In the genomic region with DNA sequence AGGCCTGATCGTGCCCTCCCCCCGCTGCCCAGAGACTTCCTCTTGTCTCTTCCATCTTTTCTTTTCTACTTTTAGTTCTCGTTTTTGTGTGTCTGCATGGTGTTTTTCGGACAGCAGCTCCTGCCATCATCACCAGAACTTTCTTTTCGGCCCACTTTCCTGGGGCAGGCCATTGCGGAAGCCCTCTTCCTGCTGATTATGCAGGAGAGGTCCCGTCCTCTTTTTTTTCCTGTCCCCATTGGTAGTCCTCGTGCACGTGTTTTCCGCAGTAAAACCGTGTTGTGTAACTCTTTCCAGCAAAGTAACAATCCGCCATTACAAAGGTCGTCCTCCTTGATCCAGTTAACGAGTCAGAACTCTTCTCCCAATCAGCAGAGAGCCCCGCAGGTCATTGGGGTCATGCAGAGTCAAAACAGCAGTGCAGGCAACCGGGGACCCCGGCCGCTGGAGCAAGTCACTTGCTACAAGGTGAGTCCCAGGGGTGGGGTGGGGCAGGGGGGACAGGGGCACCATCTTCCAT, we compare ENCODE assay signal across 28 mouse cellular contexts. TPM values are rescaled to one million over a fixed set of nuclear protein-coding genes. Genes with fewer than 3 reads are reported as not detected.
DNase-seq lines count a peak whose midpoint lies in the region; ATAC-seq and TF ChIP-seq lines count a peak whose summit lies in the region.
"Had no signal": no experiment of that assay in that cellular context is flagged by ENCODE, and none has a peak within 500 bp of the region (broad histone marks: within the 10 kb centered on the region; RNA-seq: fewer than 3 reads in every experiment).

No protein-coding gene starts in this region.

- no peak for TF ChIP-seq CTCF in bone marrow macrophage, adult 2 months (IDR thresholded peaks at IDR 0.05; ENCODE audit: low read depth, low read length)
- no peak for TF ChIP-seq CTCF in hindbrain, postnatal 0 days (IDR thresholded peaks at IDR 0.05; ENCODE audit: low read depth)

- ATAC-seq in liver, embryonic 12.5 days: no peak
- 0 out of 2 replicates have a peak, but pooled peaks have one; percentile 14 for ATAC-seq in megakaryocyte progenitor cell, adult 5-6 weeks (replicated peaks; ENCODE audit: poor library complexity)
- ATAC-seq in hindbrain, postnatal 0 days: no peak
- ATAC-seq in monocyte, adult 5-6 weeks (replicated peaks; ENCODE audit: insufficient number of reproducible peaks, low FRiP score, low TSS enrichment, poor library complexity, severe bottlenecking): no peak
- ATAC-seq: forebrain, embryonic 14.5 days; intestine, postnatal 0 days; midbrain, embryonic 13.5 days had no signal

- H3K9me3 ChIP-seq in liver, embryonic 12.5 days (replicated peaks): no peaks in the 10 kb centered on the region
- H3K9me3 ChIP-seq in hindbrain, postnatal 0 days (ENCODE audit: low read length): no peaks in the 10 kb centered on the region
- H3K9me3 ChIP-seq: embryonic facial prominence, embryonic 12.5 days; heart, embryonic 12.5 days; hindbrain, embryonic 13.5 days; limb, embryonic 12.5 days; lung, embryonic 15.5 days; megakaryocyte, embryonic 14.5 days; midbrain, embryonic 13.5 days had no signal

- H3K4me2 ChIP-seq in liver, embryonic 12.5 days: no peak overlapping the region
- H3K4me2 ChIP-seq in hindbrain, postnatal 0 days (ENCODE audit: low read depth, low read length): no peak overlapping the region
- H3K4me2 ChIP-seq: embryonic facial prominence, embryonic 12.5 days; heart, embryonic 12.5 days; hindbrain, embryonic 13.5 days; limb, embryonic 12.5 days; lung, embryonic 15.5 days; midbrain, embryonic 13.5 days had no signal

- H3K27ac ChIP-seq in bone marrow macrophage, adult 2 months (ENCODE audit: insufficient read depth, low read depth, low read length): peak overlapping the region; percentile 70
- 0 out of 2 replicates have a peak overlapping the region, but pooled peaks have one; percentile 21 for H3K27ac ChIP-seq in liver, embryonic 12.5 days
- no peak overlapping the region for H3K27ac ChIP-seq in hindbrain, postnatal 0 days
- H3K27ac ChIP-seq: embryonic facial prominence, embryonic 12.5 days; hindbrain, embryonic 13.5 days; left cerebral cortex, adult 2 months; limb, embryonic 12.5 days; liver, embryonic 14.5 days; lung, embryonic 15.5 days; midbrain, embryonic 13.5 days had no signal

- H3K4me3 ChIP-seq in bone marrow macrophage, adult 2 months (ENCODE audit: insufficient read depth, low read length): no peak overlapping the region
- no peak overlapping the region for H3K4me3 ChIP-seq in liver, embryonic 12.5 days
- no peak overlapping the region for H3K4me3 ChIP-seq in hindbrain, postnatal 0 days (ENCODE audit: low read length)
- H3K4me3 ChIP-seq: embryonic facial prominence, embryonic 12.5 days; heart, embryonic 12.5 days; hindbrain, embryonic 13.5 days; left cerebral cortex, adult 2 months; limb, embryonic 12.5 days; lung, embryonic 15.5 days; megakaryocyte, embryonic 14.5 days; midbrain, embryonic 13.5 days had no signal

- peaks cover 19% of the 10 kb centered on the region for H3K4me1 ChIP-seq in bone marrow macrophage, adult 2 months (ENCODE audit: control insufficient read depth, insufficient read depth, low read length)
- no peaks in the 10 kb centered on the region for H3K4me1 ChIP-seq in liver, embryonic 12.5 days
- H3K4me1 ChIP-seq in hindbrain, postnatal 0 days (ENCODE audit: insufficient read depth, low read length): no peaks in the 10 kb centered on the region
- H3K4me1 ChIP-seq: embryonic facial prominence, embryonic 12.5 days; hindbrain, embryonic 13.5 days; limb, embryonic 12.5 days; lung, embryonic 15.5 days; midbrain, embryonic 13.5 days had no signal

- 78% methylated on average over 18 of the region's 18 CpGs for WGBS in liver, embryonic 12.5 days (ENCODE audit: insufficient replicate concordance)
- 87% methylated on average over 18 of the region's 18 CpGs for WGBS in hindbrain, postnatal 0 days

- H3K36me3 ChIP-seq in liver, embryonic 12.5 days: peaks cover 100% of the 10 kb centered on the region
- H3K36me3 ChIP-seq in hindbrain, postnatal 0 days (ENCODE audit: insufficient read depth, low read length): peaks cover 73% of the 10 kb centered on the region

- H3K9ac ChIP-seq in liver, embryonic 12.5 days: no peak overlapping the region
- H3K9ac ChIP-seq in hindbrain, postnatal 0 days (replicated peaks; ENCODE audit: low read length): no peak overlapping the region
- H3K9ac ChIP-seq: embryonic facial prominence, embryonic 12.5 days; heart, embryonic 12.5 days; hindbrain, embryonic 13.5 days; limb, embryonic 12.5 days; liver, embryonic 14.5 days; lung, embryonic 15.5 days; midbrain, embryonic 13.5 days had no signal

- no peaks in the 10 kb centered on the region for H3K27me3 ChIP-seq in liver, embryonic 12.5 days (replicated peaks)
- H3K27me3 ChIP-seq in hindbrain, postnatal 0 days (ENCODE audit: insufficient read depth, low read length): no peaks in the 10 kb centered on the region
- H3K27me3 ChIP-seq: embryonic facial prominence, embryonic 12.5 days; heart, embryonic 12.5 days; hindbrain, embryonic 13.5 days; limb, embryonic 12.5 days; lung, embryonic 15.5 days; megakaryocyte, embryonic 14.5 days; midbrain, embryonic 13.5 days had no signal

- DNase-seq in heart, adult 18-20 months: peak; percentile 26 to 40
- no peak for DNase-seq in heart, adult 8-10 months (ENCODE audit: low spot score)
- no peak for DNase-seq in hindbrain, postnatal 0 days (ENCODE audit: low spot score)
- DNase-seq: adrenal gland, adult 2 months; adrenal gland, postnatal 36 days; cerebellum, adult 11-12 months; cerebellum, adult 9-11 months; embryo, embryonic 11 days; heart, postnatal 4 days; kidney, postnatal 14 days; retina, postnatal 1 day; right cerebral cortex, postnatal 14 days; thymus, postnatal 4 days had no signal

- no peak for TF ChIP-seq POLR2A in bone marrow macrophage, adult 2 months (IDR thresholded peaks at IDR 0.05; ENCODE audit: borderline replicate concordance, low read depth, low read length)

RNA-seq across cellular contexts. Expression of a gene that starts 11.5 kb away (rescaled TPM):
- total RNA-seq in heart, adult 18-20 months (2021): 10 to 100 TPM; 11.4 to 12.9 TPM
- 10 to 100 TPM; 10.0 to 12.4 (median 12.0) TPM for total RNA-seq in heart, adult 8-10 months (2022)
- polyA plus RNA-seq in bone marrow macrophage, adult 2 months (2012; ENCODE audit: insufficient read depth, insufficient read length, missing spikeins): 24.9 and 25.7 TPM in 2 replicates
- polyA plus RNA-seq in liver, embryonic 12.5 days (2016; fragmentation: Nextera tagmentation; extraction: Ambion mirVana): 39.0 and 39.1 TPM in 2 replicates
- 20.6 and 22.3 TPM in 2 replicates for total RNA-seq in megakaryocyte progenitor cell, adult 5-6 weeks (2015)
- 37.8 and 43.8 TPM in 2 replicates for total RNA-seq in megakaryocyte progenitor cell, adult 5-6 weeks (2017)
- total RNA-seq in hindbrain, postnatal 0 days (2014; rRNA removed): 33.1 and 48.1 TPM in 2 replicates
- 37.8 and 40.1 TPM in 2 replicates for polyA plus RNA-seq in hindbrain, postnatal 0 days (2015; fragmentation: Nextera tagmentation; extraction: Ambion mirVana)
- 24.9 to 38.9 TPM (median 31.3 TPM) in 3 replicates for total RNA-seq in monocyte, adult 5-6 weeks (2017)

RNA-seq across cellular contexts. Expression of a gene that starts 11.6 kb away (rescaled TPM):
- 10 to 100 TPM; 30.0 to 31.3 TPM for total RNA-seq in heart, adult 18-20 months (2021)
- 10 to 100 TPM; 26.0 to 29.3 (median 26.9) TPM for total RNA-seq in heart, adult 8-10 months (2022)
- polyA plus RNA-seq in bone marrow macrophage, adult 2 months (2012; ENCODE audit: insufficient read depth, insufficient read length, missing spikeins): 10.0 and 11.4 TPM in 2 replicates
- 12.2 and 12.6 TPM in 2 replicates for polyA plus RNA-seq in liver, embryonic 12.5 days (2016; fragmentation: Nextera tagmentation; extraction: Ambion mirVana)
- total RNA-seq in megakaryocyte progenitor cell, adult 5-6 weeks (2015): 7.3 and 7.7 TPM in 2 replicates
- total RNA-seq in megakaryocyte progenitor cell, adult 5-6 weeks (2017): 12.0 and 14.3 TPM in 2 replicates
- total RNA-seq in hindbrain, postnatal 0 days (2014; rRNA removed): 27.8 and 28.6 TPM in 2 replicates
- 16.9 and 17.5 TPM in 2 replicates for polyA plus RNA-seq in hindbrain, postnatal 0 days (2015; fragmentation: Nextera tagmentation; extraction: Ambion mirVana)
- total RNA-seq in monocyte, adult 5-6 weeks (2017): 14.4 to 20.3 TPM (median 16.1 TPM) in 3 replicates

RNA-seq across cellular contexts. Expression of a gene that starts 13.3 kb away (rescaled TPM):
- total RNA-seq in heart, adult 18-20 months (2021): 1,000 to 10,000 TPM; 1,105 to 1,150 TPM
- 1,000 to 10,000 TPM; 1,197 to 1,936 (median 1,535) TPM for total RNA-seq in heart, adult 8-10 months (2022)
- polyA plus RNA-seq in bone marrow macrophage, adult 2 months (2012; ENCODE audit: insufficient read depth, insufficient read length, missing spikeins): 271 and 314 TPM in 2 replicates
- polyA plus RNA-seq in liver, embryonic 12.5 days (2016; fragmentation: Nextera tagmentation; extraction: Ambion mirVana): 460 and 491 TPM in 2 replicates
- 353 and 371 TPM in 2 replicates for total RNA-seq in megakaryocyte progenitor cell, adult 5-6 weeks (2015)
- total RNA-seq in megakaryocyte progenitor cell, adult 5-6 weeks (2017): 101 and 130 TPM in 2 replicates
- 116 and 144 TPM in 2 replicates for total RNA-seq in hindbrain, postnatal 0 days (2014; rRNA removed)
- polyA plus RNA-seq in hindbrain, postnatal 0 days (2015; fragmentation: Nextera tagmentation; extraction: Ambion mirVana): 727 and 733 TPM in 2 replicates
- total RNA-seq in monocyte, adult 5-6 weeks (2017): 94.3 to 131 TPM (median 97.4 TPM) in 3 replicates

RNA-seq across cellular contexts. Expression of a gene that starts 23.1 kb away (rescaled TPM):
- 1 to 10 TPM; 6.5 to 7.3 TPM for total RNA-seq in heart, adult 18-20 months (2021)
- 1 to 10 TPM; 5.7 to 8.2 (median 6.5) TPM for total RNA-seq in heart, adult 8-10 months (2022)
- polyA plus RNA-seq in bone marrow macrophage, adult 2 months (2012; ENCODE audit: insufficient read depth, insufficient read length, missing spikeins): 8.0 and 8.4 TPM in 2 replicates
- polyA plus RNA-seq in liver, embryonic 12.5 days (2016; fragmentation: Nextera tagmentation; extraction: Ambion mirVana): 5.8 TPM in 2 replicates
- total RNA-seq in megakaryocyte progenitor cell, adult 5-6 weeks (2015): 9.2 and 9.9 TPM in 2 replicates
- total RNA-seq in megakaryocyte progenitor cell, adult 5-6 weeks (2017): 27.6 and 30.1 TPM in 2 replicates
- total RNA-seq in hindbrain, postnatal 0 days (2014; rRNA removed): 7.4 and 8.6 TPM in 2 replicates
- polyA plus RNA-seq in hindbrain, postnatal 0 days (2015; fragmentation: Nextera tagmentation; extraction: Ambion mirVana): 11.3 and 12.5 TPM in 2 replicates
- total RNA-seq in monocyte, adult 5-6 weeks (2017): 44.2 to 69.7 TPM (median 65.2 TPM) in 3 replicates

RNA-seq across cellular contexts. Expression of a gene that starts 25.8 kb away (rescaled TPM):
- 10 to 100 TPM in 1 of 2 experiments, 1 to 10 TPM in 1; 9.5 to 10.0 TPM for total RNA-seq in heart, adult 18-20 months (2021)
- 10 to 100 TPM in 1 of 4 experiments, 1 to 10 TPM in 3; 8.2 to 10.1 (median 9.2) TPM for total RNA-seq in heart, adult 8-10 months (2022)
- polyA plus RNA-seq in bone marrow macrophage, adult 2 months (2012; ENCODE audit: insufficient read depth, insufficient read length, missing spikeins): 7.8 and 9.5 TPM in 2 replicates
- 5.3 and 5.9 TPM in 2 replicates for polyA plus RNA-seq in liver, embryonic 12.5 days (2016; fragmentation: Nextera tagmentation; extraction: Ambion mirVana)
- total RNA-seq in megakaryocyte progenitor cell, adult 5-6 weeks (2015): 4.6 and 5.2 TPM in 2 replicates
- total RNA-seq in megakaryocyte progenitor cell, adult 5-6 weeks (2017): 5.7 and 7.6 TPM in 2 replicates
- total RNA-seq in hindbrain, postnatal 0 days (2014; rRNA removed): 14.7 and 15.3 TPM in 2 replicates
- 11.1 and 12.4 TPM in 2 replicates for polyA plus RNA-seq in hindbrain, postnatal 0 days (2015; fragmentation: Nextera tagmentation; extraction: Ambion mirVana)
- 6.5 to 10.6 TPM (median 9.0 TPM) in 3 replicates for total RNA-seq in monocyte, adult 5-6 weeks (2017)

Comparison
In these comparisons a context has a peak if more than half of its experiments do, and no peak if none do; other contexts are left out.
1. DNase-seq: peak in heart, adult 18-20 months (2 of 2); none in heart, adult 8-10 months (single experiment) and hindbrain, postnatal 0 days (single experiment).